Mouse (Mus musculus): ENCODE data around the gene Zfp575.
A peak's percentile ranks its signal among the peaks of the same experiment; 100 is the strongest.

The Zfp575 gene

DNA sequence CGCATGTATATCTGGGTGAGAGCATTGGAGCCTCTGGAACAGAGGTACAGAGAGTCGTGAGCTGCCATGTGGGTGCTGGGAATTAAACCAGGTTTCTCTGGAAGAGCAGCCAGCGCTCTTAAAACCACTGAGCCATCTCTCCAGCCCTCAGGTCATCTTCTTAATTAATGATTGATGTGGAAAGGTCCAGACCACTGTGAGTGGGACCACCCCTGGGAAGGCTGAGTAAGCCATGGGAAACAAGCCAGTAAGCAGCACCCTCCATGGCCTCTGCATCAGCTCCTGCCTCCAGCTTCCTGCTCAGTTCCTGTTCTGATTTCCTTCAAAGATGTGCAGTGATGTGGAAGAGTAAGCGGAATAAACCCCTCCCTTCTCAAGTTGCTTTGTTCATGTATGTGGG lies 4.7 kb upstream of the Zfp575 start:
- no peak for DNase-seq (ENCODE audit: low read depth, low spot score)
- H3K36me3 ChIP-seq (ENCODE audit: control insufficient read depth, insufficient read depth, low read length, poor library complexity, severe bottlenecking) = no peaks in the 10 kb centered on the region

GRCm38 (mm10) chr7:24591735-24592134 lies 4.3 kb upstream of the Zfp575 start:
- Histone ChIP-seq H3K27me3 (ENCODE audit: control insufficient read depth, insufficient read depth, low read length, poor library complexity, severe bottlenecking) (no peaks in the 10 kb centered on the region), H3K36me3 (ENCODE audit: control insufficient read depth, insufficient read depth, low read length, poor library complexity, severe bottlenecking) (no peaks in the 10 kb centered on the region)
- no peak for DNase-seq (ENCODE audit: low read depth, low spot score)

More for the DNA sequence above, 4.7 kb upstream of the Zfp575 start:
- no peaks in the 10 kb centered on the region for H3K27me3 ChIP-seq (ENCODE audit: control insufficient read depth, insufficient read depth, low read length, poor library complexity, severe bottlenecking)

DNA sequence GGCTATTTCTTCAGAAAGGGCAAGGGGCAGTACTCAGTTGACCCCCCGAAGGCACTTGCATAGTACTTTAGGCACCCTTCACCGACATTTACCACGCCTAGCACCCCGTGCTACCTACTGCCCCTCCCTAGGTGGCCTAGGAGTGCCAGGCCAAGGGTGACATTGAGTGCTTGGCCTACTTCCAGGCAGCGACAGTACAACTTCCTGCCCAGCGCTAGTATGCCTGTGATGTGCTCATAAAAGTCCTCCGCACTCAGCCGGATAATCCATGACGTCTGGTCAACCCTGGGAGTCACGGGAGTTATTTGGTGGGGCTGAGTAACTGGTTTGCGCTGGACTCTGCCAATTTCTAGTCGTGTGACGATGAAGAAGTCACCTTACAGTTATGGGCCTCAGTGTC lies 895 bp upstream of the Zfp575 start:
- no peaks in the 10 kb centered on the region for H3K36me3 ChIP-seq (ENCODE audit: control insufficient read depth, insufficient read depth, low read length, poor library complexity, severe bottlenecking)
- no peaks in the 10 kb centered on the region for H3K27me3 ChIP-seq (ENCODE audit: control insufficient read depth, insufficient read depth, low read length, poor library complexity, severe bottlenecking)
- DNase-seq (ENCODE audit: low read depth, low spot score) = peak; percentile 34

DNA sequence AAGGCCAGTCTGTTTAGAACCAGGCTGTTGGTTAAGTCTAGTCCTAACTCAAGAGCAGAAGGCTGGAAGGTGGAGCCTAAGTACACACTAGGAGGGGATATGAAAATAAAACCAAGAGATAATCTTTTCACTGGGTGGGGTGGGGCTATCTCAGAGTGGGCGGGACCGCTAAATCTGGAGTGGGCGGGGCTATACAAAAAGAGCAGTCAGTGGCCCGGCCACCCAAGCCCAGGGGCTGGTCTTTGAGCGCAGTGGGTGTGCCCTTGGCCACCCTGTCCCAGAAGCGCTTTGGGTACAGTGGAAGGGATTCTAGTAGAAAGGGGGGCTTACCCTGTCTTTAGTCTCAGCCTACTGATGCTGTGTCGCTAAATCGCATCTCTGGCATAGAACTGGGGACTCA lies 613 bp downstream of the Zfp575 start:
- Histone ChIP-seq H3K27me3 (ENCODE audit: control insufficient read depth, insufficient read depth, low read length, poor library complexity, severe bottlenecking) (no peaks in the 10 kb centered on the region), H3K36me3 (ENCODE audit: control insufficient read depth, insufficient read depth, low read length, poor library complexity, severe bottlenecking) (no peaks in the 10 kb centered on the region)
- peak; percentile 53 for DNase-seq (ENCODE audit: low read depth, low spot score)

DNA sequence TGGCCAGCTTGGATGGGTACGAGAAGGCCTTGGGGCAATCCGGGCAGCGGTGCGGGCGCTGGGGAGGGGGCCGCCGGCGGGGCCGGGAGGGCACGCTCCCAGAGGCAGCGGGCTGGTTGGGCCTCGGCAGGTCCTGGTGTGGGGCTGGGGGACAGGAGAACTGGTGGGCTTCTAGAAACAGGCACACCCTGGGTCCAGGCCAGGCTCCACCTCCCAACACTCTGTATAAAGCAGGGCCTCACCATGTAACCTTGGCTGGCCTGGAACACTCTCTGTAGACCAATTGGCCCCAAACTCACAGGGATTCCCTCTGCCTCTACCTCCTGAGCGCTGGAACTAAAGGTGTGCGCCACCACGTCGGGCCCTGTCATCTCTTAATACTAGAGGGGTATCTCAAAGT lies 1.4 kb downstream of the Zfp575 start:
- no peak for DNase-seq (ENCODE audit: low read depth, low spot score)
- Histone ChIP-seq H3K27me3 (ENCODE audit: control insufficient read depth, insufficient read depth, low read length, poor library complexity, severe bottlenecking) (no peaks in the 10 kb centered on the region), H3K36me3 (ENCODE audit: control insufficient read depth, insufficient read depth, low read length, poor library complexity, severe bottlenecking) (no peaks in the 10 kb centered on the region)

DNA sequence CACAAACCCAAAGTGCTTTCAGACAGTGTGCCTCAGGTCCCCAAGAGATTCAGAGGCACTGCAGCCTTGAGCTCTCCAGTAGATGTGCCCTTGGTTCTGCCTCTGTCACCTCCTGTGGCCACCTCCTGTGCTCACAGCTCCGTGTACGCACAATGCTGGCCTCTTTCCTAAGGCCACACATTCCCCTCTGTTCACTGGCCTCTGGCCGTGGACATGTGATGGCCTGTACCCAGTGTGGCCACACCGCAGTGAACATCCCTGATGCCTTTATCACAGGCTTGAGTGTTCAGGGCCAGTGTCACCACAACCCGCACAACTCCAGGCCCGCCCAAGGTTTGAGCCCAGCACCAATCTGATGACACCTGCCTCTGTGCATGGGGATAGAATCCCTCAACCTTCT lies 2.6 kb downstream of the Zfp575 start:
- DNase-seq (ENCODE audit: low read depth, low spot score) = no peak
- H3K27me3 ChIP-seq (ENCODE audit: control insufficient read depth, insufficient read depth, low read length, poor library complexity, severe bottlenecking) = no peaks in the 10 kb centered on the region
- H3K36me3 ChIP-seq (ENCODE audit: control insufficient read depth, insufficient read depth, low read length, poor library complexity, severe bottlenecking) = no peaks in the 10 kb centered on the region

GRCm38 (mm10) chr7:24577811-24578210 lies 9.6 kb downstream of the Zfp575 start:
- Histone ChIP-seq H3K36me3 (ENCODE audit: control insufficient read depth, insufficient read depth, low read length, poor library complexity, severe bottlenecking) (no peaks in the 10 kb centered on the region), H3K27me3 (ENCODE audit: control insufficient read depth, insufficient read depth, low read length, poor library complexity, severe bottlenecking) (no peaks in the 10 kb centered on the region)
- DNase-seq (ENCODE audit: low read depth, low spot score) = no peak

- DNase-seq (ENCODE audit: low read depth, low spot score) = no peak
- Histone ChIP-seq H3K36me3 (ENCODE audit: control insufficient read depth, insufficient read depth, low read length, poor library complexity, severe bottlenecking) (no peaks in the 10 kb centered on the region), H3K27me3 (ENCODE audit: control insufficient read depth, insufficient read depth, low read length, poor library complexity, severe bottlenecking) (no peaks in the 10 kb centered on the region)
These were observed 13.1 kb downstream of the Zfp575 start for GRCm38 (mm10) chr7:24574224-24574796.

DNA sequence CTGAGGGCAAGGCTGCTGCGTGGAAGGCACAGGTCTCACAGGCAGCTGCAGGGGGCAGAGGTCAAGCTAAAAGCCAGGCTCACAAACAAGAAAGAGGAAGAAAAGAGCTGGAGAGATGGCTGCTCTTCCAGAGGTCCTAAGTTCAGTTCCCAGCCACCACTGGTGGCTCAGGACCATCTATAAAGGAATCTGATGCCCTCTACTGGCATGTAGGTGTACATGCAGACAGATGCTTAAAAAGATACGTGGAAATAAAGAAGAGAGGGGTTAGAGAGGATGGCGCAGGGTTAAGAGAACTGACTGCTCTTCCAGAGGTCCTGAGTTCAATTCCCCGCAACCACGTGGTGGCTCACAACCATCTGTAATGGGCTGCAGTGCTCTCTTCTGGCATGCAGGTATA lies 15.0 kb downstream of the Zfp575 start:
- H3K36me3 ChIP-seq (ENCODE audit: control insufficient read depth, insufficient read depth, low read length, poor library complexity, severe bottlenecking) = no peaks in the 10 kb centered on the region; the same call in none of the 2 replicates
- DNase-seq (ENCODE audit: low read depth, low spot score) = peak; percentile 45
- no peaks in the 10 kb centered on the region for H3K27me3 ChIP-seq (ENCODE audit: control insufficient read depth, insufficient read depth, low read length, poor library complexity, severe bottlenecking)

DNA sequence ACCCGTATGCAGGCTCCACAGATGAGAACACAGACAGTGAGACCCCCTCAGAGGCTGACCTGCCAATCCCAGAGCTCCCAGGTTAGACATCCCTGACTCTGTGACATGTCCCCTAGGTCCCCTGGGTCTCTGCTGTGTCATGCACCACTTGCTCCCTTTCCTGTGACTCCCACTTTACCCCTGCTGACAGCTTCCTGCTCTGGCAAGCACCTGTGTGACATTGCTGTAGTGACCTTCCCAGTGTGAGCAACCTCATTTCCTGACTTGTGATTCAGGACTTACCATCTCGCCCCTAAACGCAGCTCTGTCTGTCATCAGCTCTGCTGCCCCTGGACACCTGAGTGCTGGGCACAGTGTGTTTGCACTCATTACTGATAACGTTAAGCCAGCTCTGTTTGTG lies 16.4 kb downstream of the Zfp575 start:
- Histone ChIP-seq H3K27me3 (ENCODE audit: control insufficient read depth, insufficient read depth, low read length, poor library complexity, severe bottlenecking) (no peaks in the 10 kb centered on the region), H3K36me3 (ENCODE audit: control insufficient read depth, insufficient read depth, low read length, poor library complexity, severe bottlenecking) (no peaks in the 10 kb centered on the region; the same call in none of the 2 replicates)
- peak; percentile 61 for DNase-seq (ENCODE audit: low read depth, low spot score)

DNA sequence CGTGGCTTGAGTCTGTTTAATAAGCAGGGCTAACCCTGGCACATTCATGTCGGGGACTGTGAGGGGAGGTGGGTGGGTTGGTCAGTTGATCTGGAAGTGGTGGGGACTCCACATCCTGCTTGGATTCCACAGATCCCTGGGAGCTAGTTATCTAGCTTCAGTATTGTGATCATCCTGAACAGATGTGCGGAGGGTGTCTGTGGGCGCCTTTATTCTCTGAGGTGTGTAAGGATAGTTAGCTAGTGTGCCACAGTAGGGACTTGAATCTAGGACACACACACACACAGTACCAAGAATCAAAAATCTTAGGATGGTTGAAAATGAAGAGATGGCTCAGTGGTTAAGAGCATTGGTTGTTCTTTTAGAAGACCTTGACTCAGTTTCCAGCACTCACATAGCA lies 18.9 kb downstream of the Zfp575 start:
- DNase-seq (ENCODE audit: low read depth, low spot score) = no peak
- no peaks in the 10 kb centered on the region for H3K27me3 ChIP-seq (ENCODE audit: control insufficient read depth, insufficient read depth, low read length, poor library complexity, severe bottlenecking)
- no peaks in the 10 kb centered on the region; the same call in none of the 2 replicates for H3K36me3 ChIP-seq (ENCODE audit: control insufficient read depth, insufficient read depth, low read length, poor library complexity, severe bottlenecking)

- Histone ChIP-seq H3K36me3 (ENCODE audit: control insufficient read depth, insufficient read depth, low read length, poor library complexity, severe bottlenecking) (no peaks in the 10 kb centered on the region; the same call in none of the 2 replicates), H3K27me3 (ENCODE audit: control insufficient read depth, insufficient read depth, low read length, poor library complexity, severe bottlenecking) (no peaks in the 10 kb centered on the region)
- no peak for DNase-seq (ENCODE audit: low read depth, low spot score)
These were observed 21.2 kb downstream of the Zfp575 start for GRCm38 (mm10) chr7:24566206-24566605.

- peak; percentile 51 for DNase-seq (ENCODE audit: low read depth, low spot score)
- no peaks in the 10 kb centered on the region for H3K27me3 ChIP-seq (ENCODE audit: control insufficient read depth, insufficient read depth, low read length, poor library complexity, severe bottlenecking)
These were observed 21.8 kb downstream of the Zfp575 start for GRCm38 (mm10) chr7:24565627-24566026.

GRCm38 (mm10) chr7:24564607-24565265 lies 22.7 kb downstream of the Zfp575 start:
- peak; percentile 91 for DNase-seq (ENCODE audit: low read depth, low spot score)
- H3K27me3 ChIP-seq (ENCODE audit: control insufficient read depth, insufficient read depth, low read length, poor library complexity, severe bottlenecking) = no peaks in the 10 kb centered on the region
- H3K36me3 ChIP-seq (ENCODE audit: control insufficient read depth, insufficient read depth, low read length, poor library complexity, severe bottlenecking) = no peaks in the 10 kb centered on the region; the same call in none of the 2 replicates

More at GRCm38 (mm10) chr7:24565627-24566026, 21.8 kb downstream of the Zfp575 start:
- H3K36me3 ChIP-seq (ENCODE audit: control insufficient read depth, insufficient read depth, low read length, poor library complexity, severe bottlenecking) = no peaks in the 10 kb centered on the region; the same call in none of the 2 replicates

DNA sequence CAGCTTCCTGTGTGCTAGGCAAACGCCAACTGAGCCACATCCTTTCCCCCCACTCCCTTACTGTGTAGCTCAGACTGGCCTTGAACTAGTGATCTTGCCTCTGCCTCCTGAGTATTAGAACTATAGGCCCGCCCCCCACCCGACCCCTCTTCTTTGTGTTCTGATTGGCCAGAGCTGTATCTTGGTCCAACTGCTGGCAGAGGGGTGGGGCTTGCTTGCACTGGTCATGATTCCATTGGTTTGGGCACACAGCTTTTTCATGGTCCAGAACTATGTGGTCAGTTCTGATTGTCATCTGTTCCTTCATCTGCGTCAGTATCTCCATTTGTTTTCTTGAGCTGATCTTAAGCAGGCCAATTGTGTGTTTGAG lies 23.6 kb downstream of the Zfp575 start:
- Histone ChIP-seq H3K36me3 (ENCODE audit: control insufficient read depth, insufficient read depth, low read length, poor library complexity, severe bottlenecking) (no peaks in the 10 kb centered on the region; the same call in 1 of the 2 replicates), H3K27me3 (ENCODE audit: control insufficient read depth, insufficient read depth, low read length, poor library complexity, severe bottlenecking) (no peaks in the 10 kb centered on the region)
- DNase-seq (ENCODE audit: low read depth, low spot score) = no peak

Data from splenic B cell, adult 2 months (primary cell).